Mouse (Mus musculus) limb, embryonic 14.5 days (tissue): ENCODE measurements at regions not wholly inside any gene's neighbourhood (a gene's known extent, or its start where the extent isn't known, plus 50 kb on each side); places are given as distances from the start of the nearest gene placed in this dataset.

ENCODE experiments used
- ATAC-seq: fragments of 200-750 bp; cut with Nextera tagmentation; 2 replicates; pipeline ENCODE4 v1.8.0; 2017; ENCODE audit warnings: low read depth, moderate number of reproducible peaks, moderate TSS enrichment; ENCODE audit not compliant: low FRiP score
- DNase-seq: peaks from one replicate; pipeline ENCODE4 v3.0.0-alpha.2; 2015; ENCODE audit warnings: low spot score
- H3K27ac ChIP-seq: fragments of 300-500 bp; sonication (generic); replicated peaks from 2 replicates; pipeline ENCODE4 v1.5.1; 2014; ENCODE audit warnings: low read depth, mild to moderate bottlenecking, low read length, moderate library complexity, mixed read lengths
- H3K27me3 ChIP-seq: fragments of 300-500 bp; sonication (generic); 2 replicates; pipeline ENCODE4 v1.6.1; 2014; ENCODE audit warnings: low read length, mixed read lengths; ENCODE audit not compliant: control insufficient read depth, insufficient read depth
- H3K36me3 ChIP-seq: fragments of 300-500 bp; sonication (generic); 2 replicates; pipeline ENCODE4 v1.6.1; 2014; ENCODE audit warnings: mild to moderate bottlenecking, low read length, moderate library complexity, mixed read lengths; ENCODE audit not compliant: control insufficient read depth, insufficient read depth
- H3K4me1 ChIP-seq: fragments of 300-500 bp; sonication (generic); 2 replicates; pipeline ENCODE4 v1.6.1; 2014; ENCODE audit warnings: antibody characterized with exemption, low read length, mixed read lengths; ENCODE audit not compliant: control insufficient read depth, insufficient read depth
- H3K4me2 ChIP-seq: fragments of 300-500 bp; sonication (generic); replicated peaks from 2 replicates; pipeline ENCODE4 v1.6.1; 2014; ENCODE audit warnings: low read depth, mild to moderate bottlenecking, low read length, moderate library complexity; ENCODE audit not compliant: severe bottlenecking
- H3K4me3 ChIP-seq: fragments of 300-500 bp; sonication (generic); replicated peaks from 2 replicates; pipeline ENCODE4 v1.5.1; 2014; ENCODE audit warnings: low read length
- H3K9ac ChIP-seq: fragments of 300-500 bp; sonication (generic); 2 replicates; pipeline ENCODE4 v1.6.1; 2014; ENCODE audit warnings: mild to moderate bottlenecking, low read depth, low read length, moderate library complexity; ENCODE audit not compliant: severe bottlenecking
- H3K9me3 ChIP-seq: fragments of 300-500 bp; sonication (generic); 2 replicates; pipeline ENCODE4 v1.6.1; 2016; ENCODE audit warnings: low read length; ENCODE audit not compliant: control insufficient read depth
- POLR2A ChIP-seq: fragments of 200-500 bp; IDR thresholded peaks from 2 replicates; pipeline ENCODE4 v1.8.0; 2012; ENCODE audit warnings: inconsistent platforms, mild to moderate bottlenecking, moderate library complexity, borderline replicate concordance; ENCODE audit not compliant: insufficient read depth, insufficient read length; ENCODE audit errors: extremely low read depth
- WGBS: fragments of 180-500 bp; shearing (Covaris S2); extraction: QIAGEN DNeasy Blood & Tissue Kit; methylation state at CpG from one replicate; pipeline ENCODE4 v1.1.7; 2014; 5-methylcytosine and 5-hydroxymethylcytosine counted together

DNA sequence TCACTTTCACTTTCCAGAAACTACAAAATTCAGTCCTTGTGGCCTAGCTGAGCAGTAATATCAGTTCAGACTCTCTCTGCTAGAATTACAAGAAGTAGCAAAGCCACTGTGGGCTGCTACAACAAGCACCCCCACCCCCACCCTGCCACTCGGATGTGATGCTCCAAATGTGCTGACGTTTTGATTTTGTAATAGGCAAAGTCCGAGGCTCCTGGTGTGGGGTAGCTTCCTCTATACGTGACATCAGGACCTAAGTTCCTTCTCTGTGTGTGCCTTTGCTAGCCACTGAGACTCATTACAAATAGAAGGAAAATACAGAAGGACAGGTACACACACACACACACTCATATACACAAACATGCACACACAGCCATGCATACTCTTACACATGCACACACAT lies 76.7 kb downstream of the Plk2 start:
- 40% methylated on average over 4 of the region's 4 CpGs for WGBS
- ATAC-seq (no peak), DNase-seq (no peak)
- Histone ChIP-seq H3K36me3 (no peaks in the 10 kb centered on the region), H3K27ac (no peak overlapping the region), H3K9ac (no peak overlapping the region), H3K4me2 (no peak overlapping the region), H3K4me1 (peaks cover 10% of the 10 kb centered on the region), H3K27me3 (no peaks in the 10 kb centered on the region), H3K9me3 (no peaks in the 10 kb centered on the region), H3K4me3 (no peak overlapping the region)
- no peak for TF ChIP-seq POLR2A

DNA sequence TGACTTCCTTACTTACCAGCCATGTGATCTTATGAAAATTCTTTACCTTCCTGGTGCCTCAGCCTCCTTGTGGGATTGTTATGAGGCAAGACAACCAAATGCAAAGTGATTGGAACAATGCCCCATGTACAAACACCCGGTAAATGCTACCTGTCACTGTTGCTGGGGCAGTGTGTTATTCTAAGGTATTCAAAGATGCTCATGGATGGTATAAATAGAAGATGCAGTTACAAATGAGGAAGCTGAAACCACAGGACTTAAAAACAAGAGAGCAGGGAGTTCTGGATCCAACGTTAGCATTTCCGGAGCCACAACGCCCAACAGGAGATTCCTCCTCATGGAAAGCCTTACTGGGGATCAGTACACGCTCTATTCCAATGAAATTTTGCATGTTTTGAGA lies 82.9 kb downstream of the Plk2 start:
- H3K4me1 ChIP-seq, result no peaks in the 10 kb centered on the region
- no peak for TF ChIP-seq POLR2A
- H3K9me3 ChIP-seq, result no peaks in the 10 kb centered on the region
- DNase-seq, result no peak
- WGBS, result 93% methylated on average over 5 of the region's 5 CpGs
- no peak overlapping the region for H3K4me3 ChIP-seq
- no peak overlapping the region for H3K27ac ChIP-seq
- H3K36me3 ChIP-seq, result no peaks in the 10 kb centered on the region
- no peak overlapping the region for H3K9ac ChIP-seq
- ATAC-seq, result no peak
- no peak overlapping the region for H3K4me2 ChIP-seq
- no peaks in the 10 kb centered on the region for H3K27me3 ChIP-seq

DNA sequence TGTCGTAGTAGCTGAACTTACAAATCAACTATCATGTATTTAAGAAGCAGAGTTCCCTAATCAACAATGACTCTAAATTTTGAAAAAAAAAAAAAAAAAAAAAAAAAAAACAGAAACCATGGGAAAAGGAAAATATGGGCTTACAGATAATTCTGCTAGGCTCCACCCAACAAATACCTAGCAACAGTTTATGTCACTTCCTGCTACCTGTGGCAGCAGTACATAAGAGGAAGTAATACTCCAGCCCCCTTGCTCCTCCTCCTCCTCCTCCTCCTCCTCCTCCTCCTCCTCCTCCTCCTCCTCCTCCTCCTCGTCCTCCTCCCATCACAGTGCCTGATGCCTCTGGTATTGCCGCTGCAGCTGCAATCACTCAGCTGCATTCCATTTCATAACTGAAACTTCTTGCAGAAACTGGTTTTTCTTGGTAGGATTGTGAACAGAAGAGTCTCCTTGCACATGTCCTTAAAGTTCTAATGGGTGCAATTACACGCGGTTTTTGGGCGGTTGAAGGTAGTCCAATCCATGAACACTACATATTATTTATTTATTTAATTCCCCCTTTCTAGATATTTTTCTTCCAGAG lies 89.6 kb downstream of the Plk2 start:
- DNase-seq, result peak; percentile 14

DNA sequence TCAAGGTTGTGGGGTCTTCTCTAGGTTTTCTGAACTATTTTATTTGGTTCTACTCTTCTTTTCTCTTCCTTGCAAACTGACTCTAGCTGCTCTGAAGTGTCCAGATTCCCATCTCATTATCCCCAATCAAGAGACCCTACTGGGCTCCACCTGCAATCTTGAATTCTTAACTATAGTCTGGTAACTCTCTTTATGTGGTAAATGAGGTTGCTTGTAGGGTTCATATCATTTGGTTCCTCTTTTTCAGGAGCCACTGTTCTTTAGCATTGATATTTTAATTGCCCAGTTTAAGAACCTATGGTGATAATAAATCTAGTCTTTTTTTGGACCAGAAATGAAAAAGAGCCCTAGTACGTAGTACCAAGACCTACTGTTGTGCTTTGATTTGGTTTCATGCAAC lies 90.7 kb downstream of the Plk2 start:
- no peaks in the 10 kb centered on the region for H3K9me3 ChIP-seq
- DNase-seq (no peak), ATAC-seq (no peak)
- H3K4me1 ChIP-seq, result no peaks in the 10 kb centered on the region
- no peaks in the 10 kb centered on the region for H3K27me3 ChIP-seq
- no peak overlapping the region for H3K4me3 ChIP-seq
- TF ChIP-seq POLR2A, result no peak
- WGBS, result 96% methylated on average over 1 of the region's 1 CpGs
- H3K36me3 ChIP-seq, result no peaks in the 10 kb centered on the region
- no peak overlapping the region for H3K4me2 ChIP-seq
- H3K9ac ChIP-seq, result no peak overlapping the region
- H3K27ac ChIP-seq, result no peak overlapping the region

More for the DNA sequence above, 89.6 kb downstream of the Plk2 start:
- no peak for TF ChIP-seq POLR2A
- Histone ChIP-seq H3K4me2 (no peak overlapping the region), H3K27me3 (no peaks in the 10 kb centered on the region), H3K4me1 (no peaks in the 10 kb centered on the region), H3K9me3 (no peaks in the 10 kb centered on the region), H3K9ac (no peak overlapping the region), H3K27ac (no peak overlapping the region), H3K36me3 (no peaks in the 10 kb centered on the region), H3K4me3 (no peak overlapping the region)
- ATAC-seq, result no peak
- 80% methylated on average over 5 of the region's 6 CpGs for WGBS

DNA sequence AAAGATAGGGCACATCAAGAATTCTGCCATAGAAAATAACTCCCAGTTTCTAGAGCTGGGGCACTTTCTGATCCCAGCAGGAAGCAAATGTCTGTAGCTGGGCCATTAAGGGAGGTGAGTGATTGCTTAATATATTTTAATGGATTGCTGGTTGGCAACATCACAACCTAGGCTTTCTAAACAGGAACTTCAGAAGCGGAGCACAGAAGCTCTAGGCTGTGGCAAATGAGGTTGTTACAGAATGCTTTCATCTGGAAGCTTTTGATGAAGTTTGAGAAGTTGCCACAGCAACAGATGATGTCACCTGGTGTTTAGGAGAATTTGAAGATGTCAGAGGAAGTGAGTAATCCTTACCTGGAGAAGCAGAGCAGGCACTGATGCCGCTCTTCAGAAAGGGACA lies 95.3 kb downstream of the Plk2 start:
- Histone ChIP-seq H3K4me1 (peaks cover 10% of the 10 kb centered on the region; the same call in 1 of the 2 replicates), H3K9ac (no peak overlapping the region), H3K27ac (no peak overlapping the region), H3K4me3 (no peak overlapping the region), H3K27me3 (no peaks in the 10 kb centered on the region), H3K9me3 (no peaks in the 10 kb centered on the region), H3K36me3 (no peaks in the 10 kb centered on the region), H3K4me2 (no peak overlapping the region)
- TF ChIP-seq POLR2A, result no peak
- DNase-seq (no peak), ATAC-seq (no peak)
- WGBS, result 50% methylated on average over 2 of the region's 2 CpGs
